Mouse (Mus musculus) kidney, embryonic 14.5 days (tissue): ENCODE measurements at regions not wholly inside any gene's neighbourhood (a gene's known extent, or its start where the extent isn't known, plus 50 kb on each side); places are given as distances from the start of the nearest gene placed in this dataset.
"Not testable (repeated sequence)": the region's sequence is repeated elsewhere in the genome, so short reads cannot be mapped to it uniquely, and the experiment has no call there.

Experiments
- ATAC-seq: fragments of 200-750 bp; cut with Nextera tagmentation; 2 replicates; pipeline ENCODE4 v1.8.0; 2017; ENCODE audit warnings: moderate number of reproducible peaks, mild to moderate bottlenecking, moderate TSS enrichment, moderate library complexity; ENCODE audit not compliant: low FRiP score, low TSS enrichment
- H3K27ac ChIP-seq: fragments of 300-500 bp; sonication (generic); 2 replicates; pipeline ENCODE4 v1.5.1; 2014; ENCODE audit warnings: low read depth, mild to moderate bottlenecking, low read length, moderate library complexity, mixed read lengths
- H3K27me3 ChIP-seq: fragments of 300-500 bp; sonication (generic); 2 replicates; pipeline ENCODE4 v1.6.1; 2014; ENCODE audit warnings: mild to moderate bottlenecking, low read length; ENCODE audit not compliant: control insufficient read depth, insufficient read depth
- H3K36me3 ChIP-seq: fragments of 300-500 bp; sonication (generic); 2 replicates; pipeline ENCODE4 v1.6.1; 2014; ENCODE audit warnings: low read length, mixed read lengths; ENCODE audit not compliant: control insufficient read depth, insufficient read depth
- H3K4me1 ChIP-seq: fragments of 300-500 bp; sonication (generic); 2 replicates; pipeline ENCODE4 v1.6.1; 2014; ENCODE audit warnings: low read length, mixed read lengths; ENCODE audit not compliant: control insufficient read depth, insufficient read depth
- H3K4me2 ChIP-seq: fragments of 300-500 bp; sonication (generic); replicated peaks from 2 replicates; pipeline ENCODE4 v1.6.1; 2014; ENCODE audit warnings: low read depth, mild to moderate bottlenecking, low read length
- H3K4me3 ChIP-seq: fragments of 300-500 bp; sonication (generic); 2 replicates; pipeline ENCODE4 v1.5.1; 2014; ENCODE audit warnings: mild to moderate bottlenecking, low read length
- H3K9ac ChIP-seq: fragments of 300-500 bp; sonication (generic); 2 replicates; pipeline ENCODE4 v1.6.1; 2014; ENCODE audit warnings: low read depth, mild to moderate bottlenecking, low read length, moderate library complexity
- H3K9me3 ChIP-seq: fragments of 300-500 bp; sonication (generic); 2 replicates; pipeline ENCODE4 v1.6.1; 2016; ENCODE audit warnings: low read length; ENCODE audit not compliant: control insufficient read depth
- WGBS: fragments of 180-500 bp; shearing (Covaris S2); extraction: QIAGEN DNeasy Blood & Tissue Kit; methylation state at CpG from one replicate; pipeline ENCODE4 v1.1.7; 2014; 5-methylcytosine and 5-hydroxymethylcytosine counted together

- H3K9ac ChIP-seq, result no peak overlapping the region
- H3K27ac ChIP-seq, result no peak overlapping the region
- no peaks in the 10 kb centered on the region for H3K9me3 ChIP-seq
- ATAC-seq, result no peak
- H3K36me3 ChIP-seq, result no peaks in the 10 kb centered on the region
- H3K4me2 ChIP-seq, result no peak overlapping the region
- H3K27me3 ChIP-seq, result no peaks in the 10 kb centered on the region
- no peak overlapping the region for H3K4me3 ChIP-seq
- 89% methylated on average over 2 of the region's 2 CpGs for WGBS
- H3K4me1 ChIP-seq, result no peaks in the 10 kb centered on the region
These were observed 368.5 kb downstream of the Sec16b start for GRCm38 (mm10) chr1:157875006-157875405.

DNA sequence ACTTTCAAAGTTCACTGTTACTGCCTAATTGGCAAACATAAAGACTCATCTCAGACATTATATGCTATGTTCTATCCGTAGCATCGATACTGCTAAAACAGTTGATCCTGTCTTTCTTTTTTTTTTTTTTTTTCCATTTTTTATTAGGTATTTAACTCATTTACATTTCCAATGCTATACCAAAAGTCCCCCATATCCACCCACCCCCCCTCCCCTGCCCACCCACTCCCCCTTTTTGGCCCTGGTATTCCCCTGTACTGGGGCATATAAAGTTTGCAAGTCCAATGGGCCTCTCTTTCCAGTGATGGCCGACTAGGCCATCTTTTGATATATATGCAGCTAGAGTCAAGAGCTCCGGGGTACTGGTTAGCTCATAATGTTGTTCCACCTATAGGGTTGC lies 370.6 kb downstream of the Sec16b start:
- not testable (repeated sequence) for H3K27me3 ChIP-seq, H3K9ac ChIP-seq, H3K36me3 ChIP-seq, H3K4me2 ChIP-seq, ATAC-seq, H3K4me3 ChIP-seq, H3K9me3 ChIP-seq, H3K27ac ChIP-seq, H3K4me1 ChIP-seq
- 100% methylated on average over 2 of the region's 4 CpGs for WGBS

DNA sequence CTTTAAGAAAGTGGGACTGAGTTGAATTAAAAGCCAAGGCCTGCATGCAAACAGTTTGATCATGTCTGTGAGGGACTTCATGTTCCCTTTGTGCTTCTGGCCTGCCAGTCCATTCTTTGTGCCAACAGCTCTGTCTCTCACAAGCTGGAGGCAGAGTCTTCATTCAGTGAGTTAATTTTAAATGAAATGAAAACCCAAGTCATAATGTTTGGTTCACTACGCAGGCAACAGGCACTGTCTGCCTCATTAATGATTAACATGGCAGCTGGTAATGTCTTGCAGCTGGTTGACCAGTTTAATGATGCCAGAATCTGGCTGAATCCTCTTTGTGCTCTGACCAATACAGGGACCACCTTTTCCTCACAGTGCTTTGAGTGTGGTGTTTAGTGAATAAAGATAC lies 380.6 kb downstream of the Sec16b start:
- Histone ChIP-seq H3K4me2 (no peak overlapping the region), H3K27ac (peak overlapping the region; percentile 37; the same call in 1 of the 2 replicates), H3K4me1 (0 out of 2 replicates have a peak, but pooled peaks cover 6% of the 10 kb centered on the region), H3K36me3 (no peaks in the 10 kb centered on the region), H3K9me3 (no peaks in the 10 kb centered on the region), H3K27me3 (no peaks in the 10 kb centered on the region), H3K4me3 (no peak overlapping the region), H3K9ac (no peak overlapping the region)
- peak; percentile 93 for ATAC-seq
- 28% methylated on average over 1 of the region's 1 CpGs for WGBS

DNA sequence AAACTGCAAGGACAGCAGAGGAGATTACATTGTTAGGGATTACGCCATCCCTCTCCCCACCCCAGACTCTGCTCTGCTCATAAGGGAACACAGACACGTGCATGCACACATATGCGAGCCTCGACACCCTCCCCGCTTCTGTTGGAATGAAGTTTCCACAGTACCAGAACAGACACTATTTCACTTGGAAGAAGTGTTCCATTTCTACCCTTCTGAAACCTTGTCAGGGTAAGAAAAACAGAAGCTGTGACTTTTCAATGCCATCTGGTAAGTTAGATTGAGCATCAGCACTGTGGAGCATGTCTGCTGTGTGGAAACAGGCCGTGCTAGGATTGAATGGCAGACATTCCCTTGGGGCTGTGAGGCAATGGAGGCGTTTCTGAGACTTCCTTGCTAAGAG lies 382.0 kb downstream of the Sec16b start:
- no peak overlapping the region for H3K4me3 ChIP-seq
- H3K27ac ChIP-seq, result no peak overlapping the region
- no peak overlapping the region for H3K9ac ChIP-seq
- H3K4me1 ChIP-seq, result 0 out of 2 replicates have a peak, but pooled peaks cover 6% of the 10 kb centered on the region
- no peaks in the 10 kb centered on the region for H3K36me3 ChIP-seq
- no peak overlapping the region for H3K4me2 ChIP-seq
- no peak for ATAC-seq
- H3K9me3 ChIP-seq, result no peaks in the 10 kb centered on the region
- WGBS, result 76% methylated on average over 7 of the region's 7 CpGs
- no peaks in the 10 kb centered on the region for H3K27me3 ChIP-seq

GRCm38 (mm10) chr1:157906168-157906567 lies 399.6 kb downstream of the Sec16b start:
- H3K27ac ChIP-seq, result no peak overlapping the region
- no peak overlapping the region for H3K9ac ChIP-seq
- H3K4me1 ChIP-seq, result no peaks in the 10 kb centered on the region
- no peak overlapping the region for H3K4me3 ChIP-seq
- ATAC-seq, result no peak
- 84% methylated on average over 2 of the region's 2 CpGs for WGBS
- H3K4me2 ChIP-seq, result no peak overlapping the region
- no peaks in the 10 kb centered on the region for H3K36me3 ChIP-seq
- H3K9me3 ChIP-seq, result no peaks in the 10 kb centered on the region
- H3K27me3 ChIP-seq, result no peaks in the 10 kb centered on the region

GRCm38 (mm10) chr1:157937800-157938348 lies 418.3 kb downstream of the Brinp2 start:
- H3K9ac ChIP-seq, result no peak overlapping the region
- H3K4me1 ChIP-seq, result no peaks in the 10 kb centered on the region
- H3K9me3 ChIP-seq, result no peaks in the 10 kb centered on the region
- no peak overlapping the region for H3K27ac ChIP-seq
- no peaks in the 10 kb centered on the region for H3K27me3 ChIP-seq
- H3K4me3 ChIP-seq, result no peak overlapping the region
- H3K36me3 ChIP-seq, result no peaks in the 10 kb centered on the region
- no peak overlapping the region for H3K4me2 ChIP-seq
- ATAC-seq, result no peak
- WGBS, result 78% methylated on average over 1 of the region's 1 CpGs

GRCm38 (mm10) chr1:157939516-157939915 lies 416.6 kb downstream of the Brinp2 start:
- Histone ChIP-seq H3K4me2 (no peak overlapping the region), H3K4me1 (no peaks in the 10 kb centered on the region), H3K27me3 (no peaks in the 10 kb centered on the region), H3K36me3 (no peaks in the 10 kb centered on the region), H3K27ac (no peak overlapping the region), H3K4me3 (no peak overlapping the region), H3K9ac (no peak overlapping the region), H3K9me3 (no peaks in the 10 kb centered on the region)
- ATAC-seq, result no peak
- 79% methylated on average over 1 of the region's 1 CpGs for WGBS

- no peaks in the 10 kb centered on the region for H3K27me3 ChIP-seq
- ATAC-seq, result no peak
- no peaks in the 10 kb centered on the region for H3K4me1 ChIP-seq
- no peak overlapping the region for H3K9ac ChIP-seq
- no peak overlapping the region for H3K4me2 ChIP-seq
- H3K4me3 ChIP-seq, result no peak overlapping the region
- no peak overlapping the region for H3K27ac ChIP-seq
- 25% methylated on average over 3 of the region's 3 CpGs for WGBS
- no peaks in the 10 kb centered on the region for H3K9me3 ChIP-seq
- H3K36me3 ChIP-seq, result no peaks in the 10 kb centered on the region
These were observed 415.8 kb downstream of the Brinp2 start for GRCm38 (mm10) chr1:157940331-157940758.

- no peak overlapping the region for H3K27ac ChIP-seq
- no peaks in the 10 kb centered on the region for H3K4me1 ChIP-seq
- 64% methylated on average over 4 of the region's 4 CpGs for WGBS
- no peaks in the 10 kb centered on the region for H3K9me3 ChIP-seq
- no peaks in the 10 kb centered on the region for H3K36me3 ChIP-seq
- H3K4me2 ChIP-seq, result no peak overlapping the region
- no peak for ATAC-seq
- H3K27me3 ChIP-seq, result no peaks in the 10 kb centered on the region
- no peak overlapping the region for H3K9ac ChIP-seq
- no peak overlapping the region for H3K4me3 ChIP-seq
These were observed 398.6 kb downstream of the Brinp2 start for GRCm38 (mm10) chr1:157957506-157957905.
